Comparison of ENCODE assay signal across 16 mouse cellular contexts in genomic region chr12:59487507-59487906, GRCm38 (mm10).
DNase-seq lines count a peak whose midpoint lies in the region; TF ChIP-seq lines count a peak whose summit lies in the region.
"Had no signal": no experiment of that assay in that cellular context is flagged by ENCODE, and none has a peak within 500 bp of the region (broad histone marks: within the 10 kb centered on the region; RNA-seq: fewer than 3 reads in every experiment).

No protein-coding gene starts in this region.

- peak overlapping the region; percentile 74; the same call in 1 of the 2 replicates for H3K27ac ChIP-seq in layer of hippocampus, adult 2 months
- peak overlapping the region; percentile 79 for H3K27ac ChIP-seq in MEL (ENCODE audit: control insufficient read depth, low read depth, low read length)
- no peak overlapping the region for H3K27ac ChIP-seq in kidney, adult 2 months (ENCODE audit: insufficient read depth, low read depth, low read length)
- H3K27ac ChIP-seq: embryonic facial prominence, embryonic 10.5 days; embryonic facial prominence, embryonic 12.5 days; forebrain, embryonic 12.5 days had no signal

- no peaks in the 10 kb centered on the region for H3K27me3 ChIP-seq in MEL (ENCODE audit: control insufficient read depth in 1 of 2, insufficient read depth in 2 of 2, low read length in 2 of 2)
- H3K27me3 ChIP-seq in kidney, adult 2 months (replicated peaks; ENCODE audit: control insufficient read depth, insufficient read depth, low read length): no peaks in the 10 kb centered on the region
- H3K27me3 ChIP-seq: embryonic facial prominence, embryonic 12.5 days; forebrain, embryonic 12.5 days had no signal

- H3K9ac ChIP-seq in MEL (ENCODE audit: control insufficient read depth, low read depth, low read length, poor library complexity, severe bottlenecking): no peak overlapping the region
- H3K9ac ChIP-seq: embryonic facial prominence, embryonic 12.5 days; forebrain, embryonic 12.5 days; forebrain, postnatal 0 days had no signal

- no peak for TF ChIP-seq RAD21 in MEL (IDR thresholded peaks at IDR 0.05; ENCODE audit: low read depth, low read length)

- H3K9me3 ChIP-seq in MEL (replicated peaks; ENCODE audit: insufficient read depth, low read length): no peaks in the 10 kb centered on the region
- H3K9me3 ChIP-seq: embryonic facial prominence, embryonic 10.5 days; embryonic facial prominence, embryonic 12.5 days; forebrain, embryonic 12.5 days had no signal

- DNase-seq in layer of hippocampus, adult 2 months (ENCODE audit: low spot score in 2 of 2): no peak
- no peak for DNase-seq in layer of hippocampus, adult 9-10 months (ENCODE audit: low spot score)
- peak; percentile 83 for DNase-seq in MEL (ENCODE audit: low read depth, low spot score)
- DNase-seq in kidney, adult 2 months: no peak
- no peak for DNase-seq in left cerebral cortex, adult 9 months (ENCODE audit: low spot score in 2 of 2)
- DNase-seq: adrenal gland, adult 8-10 months; adrenal gland, postnatal 14 days; adrenal gland, postnatal 36 days; cerebellum, adult 11-12 months; cerebellum, adult 2 months; cerebellum, adult 9-10 months; cerebellum, postnatal 25 days had no signal

- H3K4me3 ChIP-seq in layer of hippocampus, adult 2 months: no peak overlapping the region
- no peak overlapping the region for H3K4me3 ChIP-seq in MEL (ENCODE audit: control insufficient read depth in 1 of 2, insufficient read depth in 1 of 2, low read depth in 2 of 2, low read length in 2 of 2)
- no peak overlapping the region for H3K4me3 ChIP-seq in kidney, adult 2 months (ENCODE audit: insufficient read depth, low read depth, low read length)
- H3K4me3 ChIP-seq: embryonic facial prominence, embryonic 10.5 days; embryonic facial prominence, embryonic 12.5 days; forebrain, embryonic 12.5 days had no signal

- TF ChIP-seq POLR2A in MEL (IDR thresholded peaks at IDR 0.05; ENCODE audit: control insufficient read depth in 1 of 2, insufficient read depth in 1 of 2, low read depth in 1 of 2, low read length in 2 of 2, poor library complexity in 1 of 2): no peak
- no peak for TF ChIP-seq POLR2A in kidney, adult 2 months (IDR thresholded peaks at IDR 0.05; ENCODE audit: low read depth, low read length)

- H3K4me1 ChIP-seq in MEL (ENCODE audit: control insufficient read depth in 1 of 2, insufficient read depth in 2 of 2, low read length in 2 of 2): peaks cover 11 to 12% of the 10 kb centered on the region in 2 experiments
- no peaks in the 10 kb centered on the region for H3K4me1 ChIP-seq in kidney, adult 2 months (ENCODE audit: control insufficient read depth, insufficient read depth, low read length)
- H3K4me1 ChIP-seq: embryonic facial prominence, embryonic 10.5 days; embryonic facial prominence, embryonic 12.5 days; forebrain, embryonic 12.5 days had no signal

- H3K36me3 ChIP-seq in MEL (ENCODE audit: control insufficient read depth in 1 of 2, insufficient read depth in 2 of 2, low read length in 2 of 2): peaks cover 0 to 13% of the 10 kb centered on the region in 2 experiments; a peak in 2 of 4 replicates
- H3K36me3 ChIP-seq in kidney, adult 2 months (ENCODE audit: control insufficient read depth, insufficient read depth, low read length): no peaks in the 10 kb centered on the region
- H3K36me3 ChIP-seq: embryonic facial prominence, embryonic 10.5 days; embryonic facial prominence, embryonic 12.5 days; forebrain, embryonic 12.5 days had no signal

- no peak for TF ChIP-seq CTCF in layer of hippocampus, adult 2 months (conservative IDR thresholded peaks at IDR 0.05)
- TF ChIP-seq CTCF in MEL (IDR thresholded peaks at IDR 0.05 in 2 of 3, conservative IDR thresholded peaks at IDR 0.05 in 1 of 3; ENCODE audit: control insufficient read depth in 1 of 3, insufficient read depth in 1 of 3, low read depth in 2 of 3, low read length in 3 of 3, poor library complexity in 1 of 3, severe bottlenecking in 1 of 3): no peak
- no peak for TF ChIP-seq CTCF in kidney, adult 2 months (conservative IDR thresholded peaks at IDR 0.05; ENCODE audit: insufficient read depth, insufficient read length, low read depth, low read length)

- peak; percentile 78 to 87 for TF ChIP-seq EP300 in MEL (IDR thresholded peaks at IDR 0.05; ENCODE audit: low read depth in 1 of 2, low read length in 2 of 2)

- no peaks in the 10 kb centered on the region for H3K79me2 ChIP-seq in MEL (ENCODE audit: control insufficient read depth, insufficient read depth, low read length, poor library complexity)

- WGBS in kidney, adult 2 months: 92% methylated on average over 1 of the region's 1 CpGs

TF ChIP-seq in MEL, 35 proteins besides CTCF, POLR2A, EP300 and RAD21:
- TF ChIP-seq POLR2AphosphoS2 (IDR thresholded peaks at IDR 0.05; ENCODE audit: low read length) (no peak), ZMIZ1 (IDR thresholded peaks at IDR 0.05; ENCODE audit: low read depth, low read length) (no peak), CHD2 (IDR thresholded peaks at IDR 0.05; ENCODE audit: low read length) (no peak), USF2 (IDR thresholded peaks at IDR 0.05; ENCODE audit: borderline replicate concordance in 1 of 2, insufficient read depth in 1 of 2, low read depth in 1 of 2, low read length in 2 of 2) (no peak), CHD1 (IDR thresholded peaks at IDR 0.05; ENCODE audit: low read depth, low read length) (no peak), SIN3A (IDR thresholded peaks at IDR 0.05; ENCODE audit: low read length) (no peak), MYC (IDR thresholded peaks at IDR 0.05; ENCODE audit: low read depth, low read length) (no peak), TCF12 (IDR thresholded peaks at IDR 0.05; ENCODE audit: low read depth, low read length) (peak; percentile 50), JUND (IDR thresholded peaks at IDR 0.05; ENCODE audit: low read depth, low read length) (no peak), GABPA (IDR thresholded peaks at IDR 0.05; ENCODE audit: low read depth, low read length) (no peak), NELFE (IDR thresholded peaks at IDR 0.05; ENCODE audit: low read depth, low read length) (no peak), BHLHE40 (IDR thresholded peaks at IDR 0.05; ENCODE audit: borderline replicate concordance, low read depth, low read length) (no peak), MAX (IDR thresholded peaks at IDR 0.05; ENCODE audit: low read length) (no peak), USF1 (IDR thresholded peaks at IDR 0.05; ENCODE audit: low read depth, low read length) (no peak), ZC3H11A (IDR thresholded peaks at IDR 0.05; ENCODE audit: low read depth, low read length) (no peak), UBTF (IDR thresholded peaks at IDR 0.05; ENCODE audit: borderline replicate concordance, insufficient read depth, low read depth, low read length) (no peak), MYB (IDR thresholded peaks at IDR 0.05; ENCODE audit: low read depth, low read length) (no peak), HCFC1 (IDR thresholded peaks at IDR 0.05; ENCODE audit: low read depth, low read length) (peak; percentile 28; the same call in 1 of the 2 replicates), KAT2A (conservative IDR thresholded peaks at IDR 0.05; ENCODE audit: low read depth, low read length) (no peak), RCOR1 (IDR thresholded peaks at IDR 0.05; ENCODE audit: low read depth, low read length) (peak; percentile 70), MXI1 (IDR thresholded peaks at IDR 0.05; ENCODE audit: low read depth, low read length) (no peak), ZNF384 (IDR thresholded peaks at IDR 0.05; ENCODE audit: low read depth, low read length) (peak; percentile 94), TBP (IDR thresholded peaks at IDR 0.05; ENCODE audit: low read depth, low read length) (no peak), GATA1 (IDR thresholded peaks at IDR 0.05; ENCODE audit: low read depth, low read length) (peak; percentile 85), E2F4 (IDR thresholded peaks at IDR 0.05; ENCODE audit: borderline replicate concordance, low read depth, low read length) (no peak), ETS1 (IDR thresholded peaks at IDR 0.05; ENCODE audit: low read depth, low read length) (no peak; the same call in 1 of the 2 replicates), SMC3 (IDR thresholded peaks at IDR 0.05; ENCODE audit: low read depth, low read length) (0 out of 2 replicates have a peak, but pooled peaks have one; percentile 1), NRF1 (IDR thresholded peaks at IDR 0.05; ENCODE audit: insufficient read depth, low read depth, low read length, poor library complexity, severe bottlenecking) (no peak), TAL1 (IDR thresholded peaks at IDR 0.05; ENCODE audit: low read length) (no peak), ZKSCAN1 (IDR thresholded peaks at IDR 0.05; ENCODE audit: low read depth, low read length) (no peak), MEF2A (IDR thresholded peaks at IDR 0.05; ENCODE audit: extremely low read depth, insufficient replicate concordance, low read depth, low read length, poor library complexity, severe bottlenecking) (no peak), MAZ (IDR thresholded peaks at IDR 0.05; ENCODE audit: low read depth, low read length) (no peak), POLR2AphosphoS5 (IDR thresholded peaks at IDR 0.05; ENCODE audit: borderline replicate concordance, low read depth, low read length) (no peak), MAFK (IDR thresholded peaks at IDR 0.05; ENCODE audit: borderline replicate concordance, low read depth, low read length) (0 out of 2 replicates have a peak, but pooled peaks have one; percentile 18), ELF1 (IDR thresholded peaks at IDR 0.05; ENCODE audit: low read depth, low read length) (no peak; the same call in 1 of the 2 replicates)
